In genomic region chr6:108055041-108055440, GRCm38 (mm10) we compare ENCODE assay signal across 7 mouse cellular contexts. TPM values are rescaled to one million over a fixed set of nuclear protein-coding genes. Genes with fewer than 3 reads are reported as not detected.
DNase-seq lines count a peak whose midpoint lies in the region.

No protein-coding gene starts in this region.

- DNase-seq in Muller cell, postnatal 12 days (ENCODE audit: inconsistent ontology term) = peak; percentile 35
- DNase-seq in cerebellum, adult 11 months = peak; percentile 49
- DNase-seq in fibroblast of lung, adult 2 months (ENCODE audit: low read depth) = peak; percentile 29
- peak; percentile 48 for DNase-seq in heart, postnatal 4 days
- peak; percentile 41 for DNase-seq in layer of hippocampus, adult 9-11 months
- peak; percentile 30 for DNase-seq in lung, postnatal 25 days (ENCODE audit: low spot score)
- DNase-seq in right cerebral cortex, adult 18-20 months = peak; percentile 61

RNA-seq across cellular contexts. Expression of gene Setmar, which starts 9.8 kb away (rescaled TPM):
- 1 to 10 TPM; 4.2 to 4.6 TPM for total RNA-seq in heart, postnatal 4 days (2021)

Comparison
In these comparisons a context has a peak if more than half of its experiments do, and no peak if none do; other contexts are left out.
1. Peak in every context shown above with its lines: DNase-seq.